Mouse (Mus musculus) embryonic fibroblast, embryonic 13.5 days (primary cell): Measurements from ENCODE around the gene Smarcd3.

Experiments used
- CTCF ChIP-seq: IDR thresholded peaks from 2 replicates; pipeline ENCODE4 v1.5.1; 2011; ENCODE audit warnings: mild to moderate bottlenecking, control low read depth, low read length, moderate library complexity, borderline replicate concordance; ENCODE audit not compliant: insufficient read depth
- POLR2A ChIP-seq: IDR thresholded peaks from 2 replicates; pipeline ENCODE4 v1.6.1; 2011; ENCODE audit warnings: low read depth, mild to moderate bottlenecking, control low read depth, low read length, moderate library complexity

- no peak for TF ChIP-seq CTCF
- no peak for TF ChIP-seq POLR2A
Observed at GRCm38 (mm10) chr5:24649231-24649630, 25.0 kb upstream of the Smarcd3 start.
